Mouse (Mus musculus): ENCODE measurements around the gene Yod1. TPM values are rescaled to one million over a fixed set of nuclear protein-coding genes. Genes with fewer than 3 reads are reported as not detected.
A peak's percentile ranks its signal among the peaks of the same experiment; 100 is the strongest.

Yod1 gene
- polyA plus RNA-seq, 1 experiment: 1.2 TPM

DNA sequence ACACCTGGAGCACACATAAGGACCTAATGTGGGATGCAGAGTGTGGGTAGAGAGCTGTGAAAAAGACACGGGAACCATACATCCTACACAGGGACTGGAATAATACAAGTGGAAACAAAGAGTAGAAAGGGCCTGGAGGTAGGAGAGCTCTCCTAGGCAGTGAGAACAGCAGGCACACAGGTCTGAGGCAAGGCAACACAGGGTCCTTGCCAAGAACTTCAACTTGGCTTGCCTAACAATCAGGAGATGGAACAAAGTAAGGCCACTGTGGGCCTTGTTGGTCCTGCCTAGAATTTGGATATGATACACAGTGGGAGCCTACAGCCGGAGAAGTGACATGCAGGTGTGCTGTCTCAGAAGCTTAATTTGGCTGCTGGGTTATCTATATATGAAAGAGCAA lies 52.8 kb downstream of the Yod1 start:
- 94% methylated on average over 2 of the region's 2 CpGs for WGBS
- TF ChIP-seq CTCF (conservative IDR thresholded peaks at IDR 0.05; ENCODE audit: insufficient read depth, insufficient read length, low read depth, low read length) (no peak), POLR2A (IDR thresholded peaks at IDR 0.05; ENCODE audit: low read depth, low read length) (no peak)
- no peak for DNase-seq
- Histone ChIP-seq H3K4me3 (ENCODE audit: insufficient read depth, low read depth, low read length) (no peak overlapping the region), H3K4me1 (ENCODE audit: control insufficient read depth, insufficient read depth, low read length) (no peaks in the 10 kb centered on the region), H3K27me3 (replicated peaks; ENCODE audit: control insufficient read depth, insufficient read depth, low read length) (no peaks in the 10 kb centered on the region), H3K27ac (ENCODE audit: insufficient read depth, low read depth, low read length) (no peak overlapping the region), H3K36me3 (ENCODE audit: control insufficient read depth, insufficient read depth, low read length) (no peaks in the 10 kb centered on the region)

DNA sequence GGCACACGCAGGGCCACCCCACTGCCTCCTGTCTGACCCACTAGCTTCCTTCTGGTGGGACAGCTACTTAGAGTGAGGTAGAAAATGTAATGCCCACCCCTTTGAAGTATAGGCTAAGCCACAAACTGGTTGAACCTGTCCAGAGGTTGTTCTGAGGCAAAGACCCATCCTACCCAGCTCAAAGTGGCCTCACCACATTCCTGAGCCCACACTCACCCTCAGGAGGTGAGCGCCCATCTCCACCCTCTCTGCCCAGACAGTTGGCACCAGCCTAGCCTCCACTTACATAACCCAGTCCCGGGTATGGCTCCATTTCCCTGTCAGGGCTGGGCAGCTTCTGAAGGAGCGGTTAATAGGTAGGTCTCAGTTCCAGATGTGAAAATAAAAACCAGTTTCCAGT lies 53.4 kb downstream of the Yod1 start:
- Histone ChIP-seq H3K27ac (ENCODE audit: insufficient read depth, low read depth, low read length) (no peak overlapping the region), H3K27me3 (replicated peaks; ENCODE audit: control insufficient read depth, insufficient read depth, low read length) (no peaks in the 10 kb centered on the region), H3K36me3 (ENCODE audit: control insufficient read depth, insufficient read depth, low read length) (no peaks in the 10 kb centered on the region), H3K4me3 (ENCODE audit: insufficient read depth, low read depth, low read length) (no peak overlapping the region), H3K4me1 (ENCODE audit: control insufficient read depth, insufficient read depth, low read length) (no peaks in the 10 kb centered on the region)
- DNase-seq: peak; percentile 10
- TF ChIP-seq POLR2A (IDR thresholded peaks at IDR 0.05; ENCODE audit: low read depth, low read length) (no peak), CTCF (conservative IDR thresholded peaks at IDR 0.05; ENCODE audit: insufficient read depth, insufficient read length, low read depth, low read length) (no peak)
- WGBS: 66% methylated on average over 4 of the region's 4 CpGs

DNA sequence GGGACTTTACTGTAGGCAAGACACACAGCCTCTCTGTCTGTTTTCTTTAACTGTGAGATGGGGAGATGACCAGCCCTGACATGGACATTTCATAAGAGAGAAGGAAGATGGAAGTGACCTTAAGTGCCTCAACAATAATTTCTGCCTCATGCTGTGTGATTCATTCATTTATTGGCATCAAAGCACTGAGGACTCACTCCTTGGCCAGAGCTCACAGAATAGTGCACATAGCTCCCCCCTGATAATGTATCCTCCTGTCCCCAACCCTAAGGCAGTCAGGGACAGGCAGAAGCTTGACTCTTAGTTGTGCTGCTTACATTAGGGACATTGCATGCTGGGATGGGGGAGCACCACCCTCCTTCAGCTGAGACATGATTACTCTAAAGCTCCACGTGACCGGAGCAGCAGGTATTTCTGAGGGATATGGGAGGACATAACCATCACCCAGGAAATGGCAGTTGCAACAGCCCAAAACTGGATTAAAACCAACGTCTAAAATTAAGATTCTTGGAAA lies 53.9 kb downstream of the Yod1 start:
- DNase-seq: no peak
- Histone ChIP-seq H3K27me3 (replicated peaks; ENCODE audit: control insufficient read depth, insufficient read depth, low read length) (no peaks in the 10 kb centered on the region), H3K36me3 (ENCODE audit: control insufficient read depth, insufficient read depth, low read length) (no peaks in the 10 kb centered on the region), H3K4me3 (ENCODE audit: insufficient read depth, low read depth, low read length) (no peak overlapping the region), H3K4me1 (ENCODE audit: control insufficient read depth, insufficient read depth, low read length) (no peaks in the 10 kb centered on the region), H3K27ac (ENCODE audit: insufficient read depth, low read depth, low read length) (no peak overlapping the region)
- WGBS: 62% methylated on average over 3 of the region's 3 CpGs
- TF ChIP-seq CTCF (conservative IDR thresholded peaks at IDR 0.05; ENCODE audit: insufficient read depth, insufficient read length, low read depth, low read length): no peak
- TF ChIP-seq POLR2A (IDR thresholded peaks at IDR 0.05; ENCODE audit: low read depth, low read length): no peak

Other genes starting within 250 kb of the Yod1 start
- gene Zp3r, start 87.7 kb upstream of the Yod1 start, polyA plus RNA-seq (2012; rRNA removed): 0.10 TPM in 1 of 2 replicates, not detected in the other
- 0.08 and 0.19 TPM in 2 replicates for gene C4bp, start 55.7 kb upstream of the Yod1 start, polyA plus RNA-seq (2012; rRNA removed)
- gene Gm29427, start 1.5 kb upstream of the Yod1 start, polyA plus RNA-seq (2012; rRNA removed): not detected in 2 replicates
- 7.8 and 9.2 TPM in 2 replicates for gene Pfkfb2, start 11.9 kb downstream of the Yod1 start, polyA plus RNA-seq (2012; rRNA removed)
- 8.8 and 9.8 TPM in 2 replicates for gene AA986860, start 14.6 kb downstream of the Yod1 start, polyA plus RNA-seq (2012; rRNA removed)
- gene Fcamr, start 83.6 kb downstream of the Yod1 start, polyA plus RNA-seq (2012; rRNA removed): 4.0 and 4.2 TPM in 2 replicates
- 16.9 and 26.4 TPM in 2 replicates for gene Pigr, start 109.4 kb downstream of the Yod1 start, polyA plus RNA-seq (2012; rRNA removed)
- 5.3 and 16.2 TPM in 2 replicates for gene Fcmr, start 148.3 kb downstream of the Yod1 start, polyA plus RNA-seq (2012; rRNA removed)
- gene Il24, start 170.1 kb downstream of the Yod1 start, polyA plus RNA-seq (2012; rRNA removed): 0.06 TPM in 1 of 2 replicates, not detected in the other
- gene Il20, start 194.1 kb downstream of the Yod1 start, polyA plus RNA-seq (2012; rRNA removed): not detected in 2 replicates
- not detected in 2 replicates for gene Il19, start 222.8 kb downstream of the Yod1 start, polyA plus RNA-seq (2012; rRNA removed)

All from kidney, adult 2 months (tissue).